Mouse (Mus musculus) left cerebral cortex, adult 8-10 months (tissue): ENCODE measurements around the gene Bst1. TPM values are rescaled to one million over a fixed set of nuclear protein-coding genes. Genes with fewer than 3 reads are reported as not detected.
A peak's percentile ranks its signal among the peaks of the same experiment; 100 is the strongest.

Experiments used
- DNase-seq, 2 experiments: peaks; one replicate each; pipeline ENCODE4 v3.0.0; 2022; ENCODE audit warnings: low spot score in 2 of 2
- total RNA-seq, 4 experiments: library from RNA; stranded (reverse); gene quantifications; 2 replicates each; pipeline ENCODE4 v1.2.4; 2022

Gene Bst1
- not detected for total RNA-seq

GRCm38 (mm10) chr5:43818695-43819094, at the start of gene Bst1:
Gene Bst1, plus strand, starts transcription at chr5:43818885.
- DNase-seq = no peak

- DNase-seq = no peak
These were observed 47.9 kb upstream of the Bst1 start for GRCm38 (mm10) chr5:43770618-43771354.

- no peak for DNase-seq
These were observed 47.1 kb upstream of the Bst1 start for GRCm38 (mm10) chr5:43771555-43771954.

GRCm38 (mm10) chr5:43776407-43776806, 42.3 kb upstream of the Bst1 start:
- no peak for DNase-seq

GRCm38 (mm10) chr5:43776993-43777392, 41.7 kb upstream of the Bst1 start:
- DNase-seq = no peak

- DNase-seq = no peak
These were observed 40.1 kb upstream of the Bst1 start for GRCm38 (mm10) chr5:43778583-43778982.

- peak in 1 of 2 experiments; percentile 39 for DNase-seq
These were observed 37.2 kb upstream of the Bst1 start for GRCm38 (mm10) chr5:43781423-43781976.

GRCm38 (mm10) chr5:43781977-43782930, 36.4 kb upstream of the Bst1 start:
- DNase-seq = peak; percentile 67 to 73

GRCm38 (mm10) chr5:43783996-43784395, 34.7 kb upstream of the Bst1 start:
- no peak for DNase-seq

- DNase-seq = no peak
These were observed 32.1 kb upstream of the Bst1 start for GRCm38 (mm10) chr5:43786607-43787006.

- no peak for DNase-seq
These were observed 30.5 kb upstream of the Bst1 start for GRCm38 (mm10) chr5:43787976-43788752.

- no peak for DNase-seq
These were observed 26.3 kb upstream of the Bst1 start for GRCm38 (mm10) chr5:43792354-43792753.

- no peak for DNase-seq
These were observed 19.2 kb upstream of the Bst1 start for GRCm38 (mm10) chr5:43799530-43799929.

GRCm38 (mm10) chr5:43800700-43801099, 18.0 kb upstream of the Bst1 start:
- no peak for DNase-seq

GRCm38 (mm10) chr5:43801253-43801652, 17.4 kb upstream of the Bst1 start:
- no peak for DNase-seq

- no peak for DNase-seq
These were observed 16.9 kb upstream of the Bst1 start for GRCm38 (mm10) chr5:43801798-43802197.

- DNase-seq = no peak
These were observed 13.3 kb upstream of the Bst1 start for GRCm38 (mm10) chr5:43805401-43805800.

- DNase-seq = no peak
These were observed 12.3 kb upstream of the Bst1 start for GRCm38 (mm10) chr5:43806340-43806739.

GRCm38 (mm10) chr5:43806914-43807313, 11.8 kb upstream of the Bst1 start:
- DNase-seq = no peak

- peak; percentile 46 to 70 for DNase-seq
These were observed 10.7 kb upstream of the Bst1 start for GRCm38 (mm10) chr5:43807744-43808696.
